Mouse (Mus musculus): ENCODE measurements around the gene Hmox1.

Gene Hmox1

DNA sequence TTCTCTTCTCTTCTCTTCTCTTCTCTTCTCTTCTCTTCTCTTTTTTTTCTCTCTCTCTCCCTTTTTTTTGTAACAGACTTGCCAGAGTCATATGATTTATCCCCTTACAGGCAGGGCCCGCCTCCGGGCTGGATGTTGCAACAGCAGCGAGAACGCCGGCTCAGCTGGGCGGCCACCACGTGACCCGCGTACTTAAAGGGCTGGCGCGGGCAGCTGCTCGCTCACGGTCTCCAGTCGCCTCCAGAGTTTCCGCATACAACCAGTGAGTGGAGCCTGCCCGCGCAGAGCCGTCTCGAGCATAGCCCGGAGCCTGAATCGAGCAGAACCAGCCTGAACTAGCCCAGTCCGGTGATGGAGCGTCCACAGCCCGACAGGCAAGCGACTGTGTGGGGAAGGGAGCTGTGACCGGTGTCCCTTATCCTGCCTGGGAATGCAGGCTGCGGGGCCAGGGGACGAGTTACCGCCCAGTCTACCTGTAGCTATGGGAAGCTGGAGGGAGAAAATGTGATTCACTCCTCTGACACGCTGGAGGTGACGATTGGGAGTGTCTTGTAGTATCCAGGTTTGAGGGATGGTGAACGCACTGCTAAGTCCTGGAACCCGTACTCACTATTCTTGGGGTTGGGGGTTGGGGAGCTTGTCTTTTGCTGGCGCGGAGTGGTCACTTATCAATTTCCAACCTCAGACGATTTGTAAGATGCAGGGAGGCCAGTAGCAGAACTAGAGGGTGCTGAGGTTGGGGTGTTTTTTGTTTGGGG lies at the start of gene Hmox1:
Gene Hmox1 (plus strand): TSS at position 223 of the 758 bp plus-strand sequence.
- DNase-seq (ENCODE audit: low spot score in 2 of 2), result peak; percentile 76 to 77

DNA sequence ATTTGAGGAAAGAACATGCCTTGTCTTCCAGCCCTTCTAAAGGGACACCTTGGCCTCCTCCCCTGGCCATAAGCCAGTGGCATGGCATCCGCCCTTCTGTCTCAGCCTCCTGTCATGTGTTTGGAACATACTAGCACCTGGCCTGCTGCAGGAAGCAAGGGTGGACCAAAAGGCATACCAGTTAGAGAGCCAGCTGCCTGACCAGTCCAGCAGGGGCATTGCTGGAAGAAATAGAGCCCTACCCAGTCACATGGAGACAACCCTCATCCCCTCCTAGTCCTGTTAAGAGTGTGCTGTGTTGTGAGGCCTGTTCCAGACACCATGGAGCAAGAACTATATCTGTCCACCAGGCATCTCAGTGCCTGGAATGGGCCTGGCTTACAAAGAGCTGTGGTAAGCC lies 47.1 kb upstream of the Hmox1 start:
- no peak for DNase-seq (ENCODE audit: low spot score in 2 of 2)

DNA sequence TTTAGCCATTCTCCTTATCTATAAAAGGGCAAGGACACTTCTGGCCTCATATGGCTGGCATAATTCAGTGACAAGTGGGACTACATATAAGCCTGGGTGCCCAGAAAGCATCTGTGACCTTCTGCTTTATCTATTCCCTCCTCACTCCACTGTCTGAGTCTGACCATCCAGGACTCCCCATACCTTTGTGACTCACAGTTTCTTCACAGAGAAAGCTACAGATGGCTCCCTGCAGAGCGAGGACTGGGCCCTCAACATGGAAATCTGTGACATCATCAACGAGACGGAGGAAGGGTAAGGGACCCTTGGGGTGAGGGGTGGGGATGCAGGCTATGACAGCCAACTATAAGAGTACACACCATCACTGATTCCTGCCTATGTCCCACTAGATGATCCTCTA lies 45.6 kb upstream of the Hmox1 start:
- DNase-seq (ENCODE audit: low spot score in 2 of 2), result no peak

DNA sequence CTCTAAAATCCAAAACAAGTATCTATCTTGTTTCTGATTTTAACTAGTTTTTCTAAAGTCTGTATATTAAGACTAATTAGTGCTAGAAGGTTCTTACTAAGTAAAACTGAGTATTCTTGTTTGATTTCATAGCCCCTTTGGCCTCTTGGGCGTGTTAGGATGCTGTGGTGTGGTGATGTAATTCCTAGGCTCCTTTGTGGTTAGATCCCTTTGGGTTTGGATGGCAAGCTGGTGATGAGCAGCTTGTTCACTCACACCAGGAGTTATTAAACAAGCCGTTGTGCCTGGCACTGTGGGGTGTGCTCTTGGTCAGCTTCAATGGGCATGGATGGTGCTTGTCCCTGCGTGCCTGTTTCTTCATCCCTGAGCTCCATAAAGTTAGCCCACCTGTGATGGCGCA lies 40.1 kb upstream of the Hmox1 start:
- no peak for DNase-seq (ENCODE audit: low spot score in 2 of 2)

DNA sequence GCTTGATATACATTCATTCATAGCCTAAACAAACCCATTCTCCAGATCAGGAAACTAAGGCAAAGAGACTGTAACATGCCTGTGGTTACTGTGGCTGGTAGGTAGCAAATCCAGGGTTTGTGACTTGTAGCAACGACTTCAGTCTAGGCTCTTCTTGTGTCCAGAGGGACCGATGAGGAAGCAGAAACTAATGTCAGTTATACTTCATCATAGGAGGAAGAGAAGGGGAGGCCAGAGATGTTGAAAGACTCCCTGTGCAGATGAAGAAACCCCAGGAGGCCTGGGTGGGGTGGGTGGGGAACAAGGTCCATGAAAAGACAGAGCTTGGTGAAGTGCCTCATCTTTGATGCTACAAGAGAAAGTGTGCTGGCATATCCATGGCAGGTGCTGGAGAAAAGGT lies 37.7 kb upstream of the Hmox1 start:
- no peak for DNase-seq (ENCODE audit: low spot score in 2 of 2)

DNA sequence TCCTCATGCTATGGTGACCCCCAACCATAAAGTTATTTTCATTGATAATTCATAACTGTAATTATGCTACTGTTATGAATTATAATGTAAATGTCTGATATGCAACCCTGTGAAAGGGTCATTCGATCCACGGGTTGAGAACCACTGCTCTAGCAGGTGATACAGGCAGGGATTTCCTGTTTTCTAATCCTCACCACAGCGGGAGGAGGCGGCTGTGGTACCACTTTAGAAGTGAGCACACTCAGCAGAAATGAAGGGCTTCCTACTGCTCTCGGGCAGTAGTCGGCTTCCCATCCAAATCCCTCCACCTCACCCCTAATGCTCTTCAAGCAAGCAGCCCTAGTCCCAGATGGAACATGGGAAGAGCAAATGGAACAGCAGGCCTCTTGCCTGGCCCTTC lies 33.4 kb upstream of the Hmox1 start:
- no peak for DNase-seq (ENCODE audit: low spot score in 2 of 2)

DNA sequence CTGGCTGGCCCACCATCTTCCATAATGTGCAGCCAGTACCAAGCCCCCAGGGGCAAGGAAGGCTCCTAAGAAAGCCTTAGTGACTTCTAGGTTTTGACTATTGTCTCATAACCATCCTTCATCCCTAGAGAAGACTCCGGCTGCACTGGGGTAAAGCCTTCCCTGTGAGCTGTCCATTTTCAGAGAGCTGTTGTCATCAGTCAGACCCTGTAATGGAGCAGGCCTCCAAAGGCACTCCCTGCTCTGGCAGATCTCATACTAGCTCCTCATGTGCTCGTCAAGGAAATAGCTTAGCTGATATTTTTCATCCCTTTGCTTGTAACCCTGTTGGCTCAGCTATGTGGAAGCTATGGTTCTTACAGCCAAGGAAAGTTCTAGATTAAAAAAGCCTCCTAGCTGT lies 32.6 kb upstream of the Hmox1 start:
- no peak for DNase-seq (ENCODE audit: low spot score in 2 of 2)

DNA sequence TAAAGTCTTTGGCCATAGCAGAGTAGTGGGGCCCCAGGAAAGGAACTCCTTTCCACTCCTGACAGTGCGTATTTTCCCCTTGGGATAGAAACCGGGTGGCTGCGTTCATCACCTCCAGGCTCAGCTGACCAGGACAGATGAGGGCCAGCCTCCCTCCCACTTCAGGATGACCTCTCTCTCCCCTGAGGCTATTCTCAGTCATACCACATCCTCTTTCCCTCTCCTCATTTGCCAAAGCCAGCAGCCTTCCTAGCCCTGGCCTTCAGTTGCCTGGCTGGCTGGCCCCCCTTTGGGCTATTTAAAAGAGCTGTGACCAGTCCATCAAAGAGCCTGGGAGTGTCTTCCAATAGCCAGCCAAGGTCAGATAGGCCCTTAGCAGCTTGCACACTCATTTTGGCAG lies 30.1 kb upstream of the Hmox1 start:
- no peak for DNase-seq (ENCODE audit: low spot score in 2 of 2)

DNA sequence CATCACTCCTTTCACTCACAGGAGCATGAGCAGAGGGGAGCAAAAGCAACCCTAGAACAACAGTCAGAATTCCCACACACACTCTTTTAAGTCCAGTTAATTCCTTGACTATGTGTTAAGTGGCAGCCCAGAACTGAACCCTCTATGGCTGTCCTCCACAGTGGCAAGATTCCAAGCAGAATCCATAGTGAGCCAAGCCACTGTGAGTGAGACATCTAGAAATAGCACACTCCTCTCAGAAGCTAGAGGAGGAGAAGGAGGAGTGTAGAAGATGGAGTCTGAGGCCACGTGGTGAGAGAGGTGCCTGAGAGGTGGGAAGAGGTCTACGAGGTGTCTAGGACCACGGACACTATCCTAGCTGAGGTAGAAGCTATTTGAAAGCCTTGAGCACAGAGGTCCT lies 28.6 kb upstream of the Hmox1 start:
- DNase-seq (ENCODE audit: low spot score in 2 of 2), result no peak

DNA sequence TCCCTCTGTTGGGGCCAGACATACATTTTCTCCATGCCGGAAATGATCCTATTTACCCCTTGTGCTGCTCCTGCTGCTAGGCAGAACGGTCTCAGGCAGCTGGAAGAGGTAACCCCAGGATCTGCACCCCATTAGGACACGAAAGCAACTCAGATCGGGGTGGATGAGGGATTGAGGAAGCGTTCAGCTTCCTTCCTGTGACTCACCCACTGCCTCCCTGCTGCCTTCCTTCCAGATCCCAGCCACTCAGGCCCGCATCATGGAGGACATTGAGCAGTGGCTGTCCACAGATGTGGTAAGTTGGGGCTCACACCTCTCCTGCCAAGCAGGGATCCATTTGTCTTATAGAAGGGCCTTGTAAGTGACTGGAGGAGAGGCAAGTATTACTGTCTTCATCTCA lies 26.1 kb upstream of the Hmox1 start:
- no peak for DNase-seq (ENCODE audit: low spot score in 2 of 2)

DNA sequence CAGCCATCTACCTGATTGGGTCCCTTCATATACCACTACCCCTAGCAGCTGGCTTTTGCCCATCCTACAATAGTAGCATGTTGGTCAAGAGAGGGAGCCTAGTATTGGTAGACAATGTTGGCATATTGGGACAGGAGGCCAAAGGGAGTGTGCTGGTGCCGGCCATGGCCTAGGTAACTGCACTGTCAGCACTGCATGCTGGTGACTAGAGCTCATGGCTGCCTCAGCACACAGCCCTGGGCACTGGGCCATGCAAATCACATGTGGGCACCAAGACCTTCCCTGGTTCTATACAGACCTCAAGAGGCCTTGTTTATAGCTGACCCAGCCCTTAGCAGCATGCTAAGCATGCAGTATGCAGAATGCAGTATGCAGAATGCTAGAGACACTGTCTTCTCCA lies 23.1 kb upstream of the Hmox1 start:
- no peak for DNase-seq (ENCODE audit: low spot score in 2 of 2)

DNA sequence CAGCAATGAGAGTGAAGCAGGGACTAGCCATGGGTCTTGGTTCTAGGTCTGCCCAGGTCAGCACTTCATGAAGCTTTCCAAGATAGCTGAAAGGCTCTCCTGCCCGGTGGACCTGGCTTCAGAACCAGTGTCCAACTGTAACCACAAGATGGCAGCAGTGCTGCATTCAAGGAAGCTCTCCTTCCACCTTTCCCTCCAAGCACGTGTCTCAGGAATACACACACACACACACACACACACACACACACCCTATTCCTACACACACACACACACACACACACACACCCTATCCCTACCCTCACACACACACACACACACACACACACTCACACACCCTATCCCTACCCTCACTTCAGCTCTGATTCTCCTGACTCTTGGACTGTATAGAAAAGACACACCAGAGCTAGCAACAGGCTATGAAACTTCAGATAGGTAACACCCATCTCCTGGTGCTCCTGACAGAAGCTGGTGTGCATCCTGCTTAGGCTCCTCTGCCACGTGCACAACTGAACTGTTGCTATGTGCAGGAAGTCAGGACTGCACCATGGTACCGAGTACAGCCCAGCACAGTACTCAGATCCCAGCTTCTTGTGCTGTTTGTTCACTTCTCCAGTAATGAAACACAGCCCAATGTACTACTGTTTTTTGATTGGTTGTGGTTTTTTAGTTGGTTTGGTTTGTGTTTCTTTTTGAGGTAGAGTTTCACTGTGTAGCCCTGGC lies 21.6 kb upstream of the Hmox1 start:
- DNase-seq (ENCODE audit: low spot score in 2 of 2), result peak; percentile 66 to 71

DNA sequence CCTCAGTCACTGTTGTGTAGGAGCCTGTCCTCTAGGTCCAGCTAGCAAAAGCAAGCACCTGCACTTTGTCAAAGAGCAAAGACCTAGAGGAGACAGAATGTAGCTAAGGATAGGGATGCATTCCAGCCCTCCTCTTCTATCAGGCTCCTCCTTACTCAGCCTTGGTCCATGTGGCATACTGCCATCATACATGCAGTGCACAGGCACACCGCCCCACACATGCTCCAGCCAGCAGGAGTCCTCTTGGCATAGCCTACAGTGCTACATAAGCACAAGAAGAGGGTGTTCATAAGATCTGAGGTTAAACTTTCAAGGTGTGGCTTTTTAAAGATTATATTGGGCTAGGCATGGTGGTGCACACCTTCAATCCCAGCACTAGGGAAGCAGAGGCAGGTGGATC lies 18.5 kb upstream of the Hmox1 start:
- no peak for DNase-seq (ENCODE audit: low spot score in 2 of 2)

DNA sequence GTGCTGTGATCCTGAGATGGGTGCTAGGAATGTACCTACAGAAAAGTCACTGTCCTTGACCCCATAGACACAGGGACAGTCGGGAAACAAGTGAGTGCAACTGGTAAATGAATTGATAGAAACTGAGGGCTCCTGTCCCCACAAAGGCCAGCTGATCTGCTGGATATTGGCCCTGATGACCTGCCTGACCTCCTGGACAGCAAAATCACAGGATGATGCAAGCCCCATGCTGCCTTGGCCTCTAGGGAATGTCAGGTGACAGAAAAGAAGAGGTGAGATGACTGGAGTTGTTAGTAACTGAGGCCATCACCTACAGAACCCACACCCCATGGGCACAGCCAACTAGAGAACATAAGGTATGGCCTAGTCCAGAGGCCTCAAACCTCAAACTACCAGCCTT lies 15.2 kb upstream of the Hmox1 start:
- DNase-seq (ENCODE audit: low spot score in 2 of 2), result no peak

DNA sequence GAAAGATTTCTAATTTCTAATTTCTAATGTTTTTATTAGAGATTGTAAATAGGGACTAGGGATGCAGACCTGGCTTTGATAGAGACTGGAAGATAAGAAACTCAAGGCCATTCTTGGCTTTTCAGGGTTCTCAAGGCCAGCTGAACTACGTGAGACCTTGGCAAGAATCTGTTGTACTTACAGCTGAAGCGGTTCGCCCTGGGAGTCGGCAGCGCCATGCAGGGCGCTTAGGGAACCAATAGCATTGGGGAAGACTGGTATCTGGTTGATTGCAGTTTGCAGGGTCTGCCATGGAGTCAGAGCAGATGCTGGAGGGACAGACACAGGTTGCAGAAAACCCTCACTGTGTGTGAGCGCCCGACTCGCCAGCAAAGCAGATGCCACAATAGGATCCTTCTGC lies 14.6 kb upstream of the Hmox1 start:
- DNase-seq (ENCODE audit: low spot score in 2 of 2), result no peak

DNA sequence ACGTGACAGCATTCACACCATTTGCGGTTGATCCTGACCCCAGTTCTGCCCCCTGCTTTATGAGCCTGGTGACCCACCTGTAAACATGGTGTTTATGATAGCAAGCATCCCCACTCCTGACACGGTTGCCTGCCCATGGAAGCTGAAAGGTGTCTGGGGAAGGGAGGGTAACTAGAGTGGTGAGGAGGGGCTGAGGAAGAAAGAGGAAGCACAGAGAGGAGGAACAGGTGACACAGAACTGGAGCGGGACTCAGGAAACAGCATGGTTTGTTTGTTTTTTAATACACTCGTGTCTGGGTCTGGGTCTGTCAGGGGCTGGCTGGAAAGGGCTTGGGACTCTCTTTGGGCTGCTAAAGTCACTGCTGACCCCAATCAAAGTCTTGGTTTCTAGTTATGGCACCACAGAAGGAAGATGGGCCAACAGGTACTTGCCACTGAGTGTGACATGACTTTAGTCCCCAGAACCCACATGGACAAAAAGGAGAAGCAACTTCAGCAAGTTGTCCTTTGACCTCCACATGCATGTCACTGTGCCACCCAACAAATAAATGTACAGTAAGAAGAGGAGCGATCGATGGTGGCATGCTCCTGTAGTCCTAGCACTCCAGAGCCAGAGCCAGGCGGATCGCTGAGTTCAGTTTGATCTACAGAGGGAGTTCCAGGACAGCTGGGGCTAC lies 11.9 kb upstream of the Hmox1 start:
- DNase-seq (ENCODE audit: low spot score in 2 of 2), result no peak

DNA sequence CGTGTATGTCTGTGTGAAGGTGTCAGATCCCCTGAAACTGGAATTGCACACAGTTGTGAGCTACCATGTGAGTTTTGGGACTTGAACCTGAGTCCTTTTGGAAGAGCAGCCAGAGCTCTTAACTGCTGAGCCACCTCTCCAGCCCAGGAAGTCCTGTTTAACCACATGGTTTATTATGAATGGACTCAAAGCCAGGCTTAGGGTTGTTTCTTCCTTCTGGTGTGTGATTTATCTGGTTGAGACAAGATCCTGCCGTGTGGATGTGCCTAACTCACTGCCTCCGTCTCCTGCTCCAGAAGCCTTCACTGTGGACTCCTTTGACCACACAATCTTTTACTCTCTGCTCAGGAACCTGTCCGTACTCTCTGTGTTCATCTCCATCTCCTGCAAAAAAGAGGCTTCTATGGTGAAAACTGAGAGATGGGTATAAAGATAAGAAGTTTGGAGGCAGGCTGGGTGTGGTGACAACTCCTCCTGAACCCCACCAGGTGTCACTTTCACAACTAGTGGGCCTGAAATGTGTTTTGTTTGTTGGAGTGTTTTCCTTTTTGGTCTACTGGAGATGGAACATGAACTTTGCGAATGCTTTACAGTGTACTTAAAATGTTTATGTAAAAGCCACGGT lies 11.1 kb upstream of the Hmox1 start:
- no peak for DNase-seq (ENCODE audit: low spot score in 2 of 2)

DNA sequence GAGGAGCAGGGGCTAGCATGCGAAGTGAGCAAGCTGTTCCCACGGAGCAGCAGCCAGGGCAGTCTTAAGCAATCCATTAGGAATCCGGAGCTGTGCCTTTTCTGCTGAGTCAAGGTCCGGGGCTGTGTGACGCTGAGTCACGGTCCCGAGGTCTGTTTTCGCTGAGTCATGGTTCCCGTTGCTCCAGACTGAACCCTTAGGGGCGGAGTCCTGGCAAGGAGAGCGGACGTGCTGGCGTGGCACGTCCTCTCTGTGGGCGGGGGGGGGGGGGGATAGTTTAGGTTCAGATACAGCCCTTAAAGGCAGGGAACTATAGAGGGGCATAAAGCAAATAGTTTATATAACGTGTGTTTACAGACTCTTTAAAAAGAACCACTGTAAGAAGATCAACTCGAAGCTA lies 9.6 kb upstream of the Hmox1 start:
- peak; percentile 69 to 83 for DNase-seq (ENCODE audit: low spot score in 2 of 2)

DNA sequence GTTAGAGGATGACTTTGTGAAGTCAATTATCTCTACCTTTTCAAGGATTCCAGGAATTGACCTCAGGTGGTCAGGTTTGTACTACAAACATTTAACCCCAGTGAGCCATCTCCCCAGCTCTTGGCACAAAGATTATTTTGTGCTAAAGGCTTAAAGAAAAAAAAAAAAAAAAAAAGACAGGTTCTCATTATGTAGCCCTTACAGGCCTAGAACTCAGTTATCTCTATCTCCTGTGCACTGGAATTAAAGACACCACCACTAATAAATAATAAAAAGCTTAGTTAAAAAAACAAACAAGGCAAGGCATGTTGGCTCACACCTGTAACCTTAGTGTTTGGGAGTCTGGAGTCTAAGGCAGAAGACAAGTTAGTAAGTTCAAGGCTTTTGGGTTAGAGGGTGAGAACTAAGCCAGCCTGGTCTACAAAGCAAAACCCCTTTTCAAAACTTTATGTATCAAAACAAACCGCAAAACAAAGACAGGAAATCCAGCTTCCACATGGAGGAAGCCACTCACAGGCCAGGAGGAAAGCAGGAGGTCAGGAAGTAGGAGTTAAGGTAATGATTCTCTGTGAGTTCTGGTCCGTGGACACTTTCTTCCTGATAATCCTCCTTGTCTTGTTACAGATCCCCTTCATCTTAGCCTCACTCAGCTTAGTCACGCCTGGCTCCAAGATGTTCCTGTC lies 8.9 kb upstream of the Hmox1 start:
- DNase-seq (ENCODE audit: low spot score in 2 of 2), result no peak

DNA sequence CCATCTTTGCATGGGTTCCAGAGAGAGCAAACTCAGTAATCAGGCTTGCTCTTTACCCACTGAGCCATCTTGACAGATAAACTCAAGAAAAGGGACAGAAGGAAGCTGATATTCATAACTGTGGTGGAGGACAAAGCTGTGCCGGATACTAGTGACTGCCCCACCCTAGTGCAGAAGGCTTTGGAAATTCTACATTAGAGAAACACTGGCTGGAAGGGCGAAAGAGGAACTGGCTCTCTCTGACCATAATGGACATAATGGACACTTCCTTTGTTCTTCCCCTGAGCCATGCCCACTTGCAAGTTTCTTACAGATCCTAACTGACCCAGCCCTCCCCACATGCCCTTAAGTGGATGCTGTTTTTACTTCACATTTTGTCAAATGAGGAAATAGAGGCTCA lies 7.4 kb upstream of the Hmox1 start:
- DNase-seq (ENCODE audit: low spot score in 2 of 2), result no peak

DNA sequence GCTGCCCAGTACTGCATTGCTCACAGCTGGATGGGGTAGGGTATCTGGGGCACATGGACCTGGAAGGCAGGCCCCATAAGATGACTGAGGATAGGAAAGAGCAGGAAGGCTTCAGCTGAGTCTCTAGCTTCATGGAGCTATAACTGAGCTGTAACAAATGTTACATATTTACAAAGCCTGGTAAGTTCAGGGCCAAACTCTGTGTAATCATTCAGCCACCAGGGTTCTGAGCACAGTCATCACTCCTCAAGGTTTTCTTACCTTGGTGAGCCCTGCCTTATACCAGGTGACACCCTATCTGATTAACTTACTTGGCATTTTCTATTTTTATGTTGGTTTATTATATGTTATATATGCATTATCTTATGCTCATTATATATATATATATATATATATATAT lies 6.3 kb upstream of the Hmox1 start:
- no peak for DNase-seq (ENCODE audit: low spot score in 2 of 2)
